Mouse (Mus musculus) lung, adult 2 months (tissue): ENCODE data around the gene Rhoa.

Experiments
- CTCF ChIP-seq: fragments of 200-500 bp; IDR thresholded peaks from 2 replicates; pipeline ENCODE4 v1.5.1; 2011; ENCODE audit warnings: mild to moderate bottlenecking, low read length, control low read depth; ENCODE audit not compliant: insufficient read depth
- POLR2A ChIP-seq: fragments of 200-500 bp; IDR thresholded peaks from 2 replicates; pipeline ENCODE4 v1.6.1; 2011; ENCODE audit warnings: low read depth, mild to moderate bottlenecking, control low read depth, low read length, borderline replicate concordance; ENCODE audit errors: extremely low read depth

DNA sequence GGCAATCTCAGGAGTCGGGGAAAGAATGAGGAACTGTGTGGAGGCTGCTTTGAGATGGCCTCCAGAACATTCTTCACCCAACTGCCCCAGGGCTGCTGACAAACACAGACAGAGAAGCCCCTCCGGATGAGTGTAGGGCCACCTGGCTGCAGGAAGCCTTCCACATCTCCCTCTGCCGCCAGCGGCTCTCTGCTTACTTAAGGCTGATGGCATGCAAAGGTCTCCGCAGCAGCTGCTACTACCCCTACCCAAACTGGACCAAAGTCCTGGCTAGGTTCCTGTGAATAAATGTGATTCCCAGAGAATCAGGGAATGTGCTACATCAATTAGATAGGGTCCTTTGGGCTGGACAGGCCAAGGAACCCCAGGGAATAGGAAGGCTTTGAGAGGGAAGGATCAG lies 33.2 kb upstream of the Rhoa start:
- TF ChIP-seq POLR2A (no peak), CTCF (no peak)
